Mouse (Mus musculus): ENCODE measurements around the gene Pim3.
A peak's percentile ranks its signal among the peaks of the same experiment; 100 is the strongest.

Gene Pim3

GRCm38 (mm10) chr15:88859206-88859970 lies 2.6 kb upstream of the Pim3 start:
- DNase-seq = no peak

- DNase-seq = peak; percentile 59
Observed at GRCm38 (mm10) chr15:88860781-88861180, 1.2 kb upstream of the Pim3 start.

GRCm38 (mm10) chr15:88862881-88863694 lies 1.1 kb downstream of the Pim3 start:
- DNase-seq = peak; percentile 71

GRCm38 (mm10) chr15:88863695-88864231 lies 1.8 kb downstream of the Pim3 start:
- DNase-seq = peak; percentile 86

- DNase-seq = no peak
Observed at GRCm38 (mm10) chr15:88864270-88865030, 2.5 kb downstream of the Pim3 start.

GRCm38 (mm10) chr15:88865061-88865460 lies 3.1 kb downstream of the Pim3 start:
- DNase-seq = no peak

GRCm38 (mm10) chr15:88865888-88866695 lies 4.1 kb downstream of the Pim3 start:
- DNase-seq = no peak

- no peak for DNase-seq
Observed at GRCm38 (mm10) chr15:88866934-88867356, 5.0 kb downstream of the Pim3 start.

GRCm38 (mm10) chr15:88867368-88868023 lies 5.5 kb downstream of the Pim3 start:
- no peak for DNase-seq

GRCm38 (mm10) chr15:88868024-88868742 lies 6.2 kb downstream of the Pim3 start:
- no peak for DNase-seq

GRCm38 (mm10) chr15:88870418-88871185 lies 8.6 kb downstream of the Pim3 start:
- DNase-seq = no peak

- DNase-seq = no peak
Observed at GRCm38 (mm10) chr15:88874061-88874460, 12.1 kb downstream of the Pim3 start.

- no peak for DNase-seq
Observed at GRCm38 (mm10) chr15:88874477-88874876, 12.5 kb downstream of the Pim3 start.

GRCm38 (mm10) chr15:88875625-88876081 lies 13.7 kb downstream of the Pim3 start:
- DNase-seq = no peak

GRCm38 (mm10) chr15:88876155-88877020 lies 14.4 kb downstream of the Pim3 start:
- DNase-seq = peak; percentile 81

- no peak for DNase-seq
Observed at GRCm38 (mm10) chr15:88877021-88877400, 15.0 kb downstream of the Pim3 start.

- DNase-seq = no peak
Observed at GRCm38 (mm10) chr15:88881253-88882044, 19.5 kb downstream of the Pim3 start.

- no peak for DNase-seq
Observed at GRCm38 (mm10) chr15:88882851-88883250, 20.9 kb downstream of the Pim3 start.

All from cerebellum, adult 11 months (tissue).